Mouse (Mus musculus) embryonic fibroblast, embryonic 13.5 days (primary cell): ENCODE results near the gene Galnt17.

ENCODE experiments used
- CTCF ChIP-seq: IDR thresholded peaks from 2 replicates; pipeline ENCODE4 v1.5.1; 2011; ENCODE audit warnings: mild to moderate bottlenecking, control low read depth, low read length, moderate library complexity, borderline replicate concordance; ENCODE audit not compliant: insufficient read depth
- POLR2A ChIP-seq: IDR thresholded peaks from 2 replicates; pipeline ENCODE4 v1.6.1; 2011; ENCODE audit warnings: low read depth, mild to moderate bottlenecking, control low read depth, low read length, moderate library complexity

GRCm38 (mm10) chr5:130978871-130979270 is 329.4 kb downstream of the Galnt17 start:
- TF ChIP-seq POLR2A (no peak), CTCF (no peak)
